Mouse (Mus musculus) cortical plate, adult 2 months (tissue): ENCODE measurements at regions not wholly inside any gene's neighbourhood (a gene's known extent, or its start where the extent isn't known, plus 50 kb on each side); places are given as distances from the start of the nearest gene placed in this dataset.

Experiments used
- CTCF ChIP-seq: fragments of 200-500 bp; IDR thresholded peaks from 2 replicates; pipeline ENCODE4 v1.5.1; 2011; ENCODE audit warnings: mild to moderate bottlenecking, control low read depth, low read length; ENCODE audit not compliant: insufficient read depth; ENCODE audit errors: extremely low read depth
- POLR2A ChIP-seq: fragments of 200-500 bp; IDR thresholded peaks from 2 replicates; pipeline ENCODE4 v1.6.1; 2011; ENCODE audit warnings: mild to moderate bottlenecking, low read length, control low read depth; ENCODE audit not compliant: insufficient read depth; ENCODE audit errors: extremely low read depth

- no peak for TF ChIP-seq POLR2A
- TF ChIP-seq CTCF: no peak
Measured at GRCm38 (mm10) chr12:58638260-58638659, 369.2 kb upstream of the Clec14a start.
